Mouse (Mus musculus): ENCODE data around the gene Stmnd1.
"Not testable (repeated sequence)": the region's sequence is repeated elsewhere in the genome, so short reads cannot be mapped to it uniquely, and the experiment has no call there.

Stmnd1 gene

GRCm38 (mm10) chr13:46290537-46290936 lies 17.0 kb downstream of the Stmnd1 start:
- no peak for DNase-seq (ENCODE audit: extremely low spot score)

- DNase-seq (ENCODE audit: extremely low spot score), result no peak
These were observed 20.8 kb downstream of the Stmnd1 start for GRCm38 (mm10) chr13:46294365-46294764.

GRCm38 (mm10) chr13:46297701-46298100 lies 24.2 kb downstream of the Stmnd1 start:
- no peak for DNase-seq (ENCODE audit: extremely low spot score)

DNA sequence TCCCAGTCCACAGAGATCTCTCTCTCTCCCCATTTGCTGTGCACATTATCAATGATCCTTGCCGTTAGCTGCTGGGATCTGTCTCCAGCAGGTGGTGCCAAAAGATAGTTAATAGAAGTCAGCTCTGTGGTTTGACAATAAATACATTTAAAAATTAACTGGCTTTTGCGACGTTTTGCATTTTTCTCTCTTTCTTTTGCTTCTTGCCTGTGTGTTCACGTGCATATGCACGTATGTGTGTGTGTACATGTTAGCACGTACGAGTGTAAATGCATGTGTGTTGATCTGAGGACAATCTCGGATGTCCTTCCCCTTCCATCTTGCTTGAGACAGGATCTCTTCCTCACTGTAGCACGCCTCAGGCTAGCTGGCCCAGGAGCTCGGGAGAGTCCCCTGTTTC lies 37.3 kb downstream of the Stmnd1 start:
- DNase-seq (ENCODE audit: extremely low spot score), result peak; percentile 56

GRCm38 (mm10) chr13:46313176-46313575 lies 39.7 kb downstream of the Stmnd1 start:
- DNase-seq (ENCODE audit: extremely low spot score), result no peak

- no peak for DNase-seq (ENCODE audit: extremely low spot score)
These were observed 41.6 kb downstream of the Stmnd1 start for GRCm38 (mm10) chr13:46315165-46315564.

DNA sequence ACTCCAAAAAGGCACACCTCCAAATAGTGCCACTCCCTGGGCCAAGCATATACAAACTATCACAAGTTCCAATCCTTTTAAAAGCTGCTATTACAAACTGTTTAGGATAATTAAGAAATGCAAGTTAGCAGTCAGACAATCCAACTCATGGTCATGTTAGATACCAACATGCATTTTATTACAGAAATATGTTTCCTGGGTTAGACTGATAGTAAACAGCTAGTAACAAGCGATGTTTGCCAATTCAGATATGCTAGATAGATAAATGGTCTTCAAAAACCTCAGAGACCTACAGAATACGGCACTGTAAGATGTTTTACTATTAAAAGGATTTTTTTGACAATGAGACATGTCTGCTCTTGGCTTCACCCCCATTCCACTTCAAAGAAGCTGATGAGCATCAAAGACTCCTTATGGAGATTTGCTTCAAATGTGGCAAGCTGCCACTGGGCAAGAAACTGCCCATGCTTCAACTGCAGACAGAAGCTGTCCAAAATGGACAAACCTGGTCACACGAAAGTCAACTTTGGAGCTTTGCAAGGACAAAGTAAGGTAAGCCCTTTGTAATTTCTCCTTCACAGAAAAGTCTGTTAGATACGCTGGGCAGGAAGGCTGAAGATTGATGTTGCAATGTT lies 52.9 kb downstream of the Stmnd1 start:
- DNase-seq (ENCODE audit: extremely low spot score), result no peak

DNA sequence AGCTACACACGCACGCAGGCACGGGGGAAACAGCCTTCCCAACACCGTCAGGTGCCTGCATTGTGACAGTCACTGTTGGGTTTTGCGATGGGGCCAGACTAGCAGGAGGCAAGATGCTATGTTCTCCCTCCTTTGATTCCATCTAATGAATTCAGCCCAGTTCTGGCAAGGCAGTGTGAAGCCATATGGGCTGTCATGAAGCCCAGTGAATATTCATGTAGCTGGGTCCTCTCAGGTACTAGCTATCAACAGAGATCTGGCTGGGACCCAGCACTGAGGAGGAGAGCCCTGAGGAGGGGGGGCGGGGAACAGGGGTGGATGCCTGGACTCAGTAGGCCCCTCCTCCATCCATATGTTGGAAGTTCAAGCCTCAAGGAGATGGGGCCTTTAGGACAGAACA lies 61.5 kb downstream of the Stmnd1 start:
- no peak for DNase-seq (ENCODE audit: extremely low spot score)

- not testable (repeated sequence) for DNase-seq (ENCODE audit: extremely low spot score)
These were observed 62.8 kb downstream of the Stmnd1 start for GRCm38 (mm10) chr13:46336281-46336680.

DNA sequence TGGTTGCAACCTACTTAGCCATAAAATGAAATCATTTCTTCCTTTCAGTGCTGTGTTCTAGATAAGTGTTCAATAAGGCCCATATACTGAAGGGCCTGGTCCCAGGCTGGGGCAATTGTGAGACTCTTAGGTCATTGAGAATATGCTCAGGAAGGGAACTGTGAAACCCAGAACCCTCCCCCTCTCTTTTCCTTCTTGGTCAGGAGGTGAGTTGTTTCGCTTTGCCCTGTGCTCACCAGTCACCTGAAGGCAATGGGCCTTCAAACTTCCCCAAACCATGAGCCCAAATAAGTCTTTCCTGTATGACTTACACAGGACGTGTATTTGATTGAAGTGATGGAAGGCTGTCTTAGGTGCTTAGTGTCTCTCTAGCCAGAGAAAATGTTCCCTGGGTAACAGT lies 64.3 kb downstream of the Stmnd1 start:
- no peak for DNase-seq (ENCODE audit: extremely low spot score)

GRCm38 (mm10) chr13:46339954-46340353 lies 66.4 kb downstream of the Stmnd1 start:
- no peak for DNase-seq (ENCODE audit: extremely low spot score)

DNA sequence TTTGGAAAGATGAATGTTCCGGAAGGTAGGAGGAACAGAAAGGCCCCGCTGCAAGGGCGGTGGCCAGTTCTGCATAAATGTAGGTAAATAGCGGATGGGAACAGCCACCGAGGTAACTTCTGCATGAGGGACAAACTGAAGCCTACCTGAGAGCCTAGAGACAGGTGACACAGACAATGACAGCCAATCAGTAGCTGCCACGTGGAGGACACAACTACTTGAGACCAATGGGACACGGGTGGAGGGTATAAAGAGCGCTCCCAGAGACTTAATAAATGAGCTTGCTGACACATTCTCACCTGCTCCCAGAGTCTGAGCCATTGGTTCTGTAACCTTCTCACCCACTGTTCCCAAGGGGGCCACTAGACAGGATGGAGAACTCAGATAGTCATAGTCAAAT lies 67.1 kb downstream of the Stmnd1 start:
- no peak for DNase-seq (ENCODE audit: extremely low spot score)

DNA sequence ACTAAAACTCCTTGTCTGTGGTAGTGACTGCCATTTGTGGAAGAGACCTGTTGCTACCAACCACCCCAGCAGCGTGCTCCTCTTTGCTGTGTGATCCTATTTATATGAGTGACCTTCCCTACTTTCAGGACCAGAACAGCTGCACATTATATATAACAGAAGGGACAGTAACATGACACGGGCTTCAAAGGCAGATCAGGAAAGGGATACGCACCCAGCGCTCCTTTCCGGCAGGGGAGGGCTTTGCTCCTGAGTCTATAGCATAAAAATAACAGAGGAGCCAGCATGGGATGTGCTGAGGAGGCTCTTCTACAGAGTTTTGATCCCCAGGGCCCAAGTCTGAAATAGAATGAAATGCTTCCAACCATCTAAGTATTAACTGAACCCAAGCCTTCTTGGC lies 67.9 kb downstream of the Stmnd1 start:
- DNase-seq (ENCODE audit: extremely low spot score), result no peak

- DNase-seq (ENCODE audit: extremely low spot score), result no peak
These were observed 69.7 kb downstream of the Stmnd1 start for GRCm38 (mm10) chr13:46343226-46343625.

DNA sequence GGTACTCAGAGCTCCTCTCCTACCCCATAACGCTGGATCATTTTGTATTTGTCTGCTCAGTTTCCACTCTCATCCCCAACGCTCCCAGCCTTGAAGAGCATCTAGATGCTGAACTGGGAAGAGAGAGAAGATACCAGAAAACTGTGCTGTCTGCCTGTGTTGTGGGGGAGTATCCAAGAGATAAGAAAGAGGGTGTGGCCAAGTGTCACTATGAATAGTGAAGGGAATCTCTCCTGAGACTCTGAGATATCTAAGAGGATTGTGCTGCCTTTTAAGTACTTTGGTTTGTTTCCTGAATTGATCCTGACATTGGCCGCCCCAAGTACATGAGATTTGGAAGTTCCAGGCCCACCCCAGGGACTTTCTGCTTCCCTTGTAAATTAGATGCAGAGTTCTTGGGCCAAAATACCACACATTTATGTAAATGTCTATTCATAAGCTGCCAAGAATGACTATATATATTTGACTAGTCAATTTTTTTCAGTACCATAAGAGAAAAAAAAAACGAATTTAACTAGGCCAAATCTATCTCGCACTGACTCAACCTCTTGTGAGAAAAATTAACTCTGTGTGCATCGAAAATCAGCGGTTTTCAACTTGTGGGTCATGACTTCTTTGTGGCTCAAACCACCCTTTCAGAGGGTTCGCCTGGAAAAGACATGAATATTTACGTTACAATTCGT lies 73.5 kb downstream of the Stmnd1 start:
- DNase-seq (ENCODE audit: extremely low spot score), result no peak

- no peak for DNase-seq (ENCODE audit: extremely low spot score)
These were observed 76.1 kb downstream of the Stmnd1 start for GRCm38 (mm10) chr13:46349664-46350063.
